Mouse (Mus musculus) ES-E14 (cell line): ENCODE results near the gene Gabrb3. TPM values are rescaled to one million over a fixed set of nuclear protein-coding genes. Genes with fewer than 3 reads are reported as not detected.
"Not testable (repeated sequence)": the region's sequence is repeated elsewhere in the genome, so short reads cannot be mapped to it uniquely, and the experiment has no call there.

Experiments
- DNase-seq: peaks from one replicate; pipeline ENCODE4 v3.0.0-alpha.2; 2013; ENCODE audit warnings: low read depth, low spot score
- H3K27ac ChIP-seq: 2 replicates; pipeline ENCODE4 v1.5.1; 2012; ENCODE audit warnings: low read depth, mild to moderate bottlenecking, low read length, moderate library complexity, mixed read lengths; ENCODE audit not compliant: poor library complexity, insufficient read depth, severe bottlenecking
- H3K36me3 ChIP-seq: 2 replicates; pipeline ENCODE4 v1.6.1; 2012; ENCODE audit warnings: mild to moderate bottlenecking, low read length, moderate library complexity, mixed read lengths; ENCODE audit not compliant: control insufficient read depth, poor library complexity, insufficient read depth, severe bottlenecking
- H3K4me1 ChIP-seq, 2 experiments: fragments of 150-350 bp in 1 of 2; sonication (generic) in 1 of 2; 2 replicates each; pipeline ENCODE4 v1.6.1; 2012; ENCODE audit warnings: low read length in 2 of 2, mild to moderate bottlenecking in 1 of 2, mixed read lengths in 1 of 2; ENCODE audit not compliant: control insufficient read depth in 2 of 2, insufficient read depth in 2 of 2, poor library complexity in 1 of 2
- H3K4me3 ChIP-seq, 2 experiments: fragments of 150-350 bp in 1 of 2; sonication (generic) in 1 of 2; 2 replicates each; pipeline ENCODE4 v1.5.1; 2012; ENCODE audit warnings: low read length in 2 of 2, low read depth in 1 of 2, mild to moderate bottlenecking in 1 of 2, mixed read lengths in 1 of 2; ENCODE audit not compliant: insufficient read depth in 1 of 2, poor library complexity in 1 of 2, severe bottlenecking in 1 of 2
- H3K9ac ChIP-seq: 2 replicates; pipeline ENCODE4 v1.6.1; 2012; ENCODE audit warnings: low read depth, mild to moderate bottlenecking, low read length, mixed read lengths; ENCODE audit not compliant: poor library complexity, insufficient read depth, severe bottlenecking
- H3K9me3 ChIP-seq: fragments of 150-350 bp; sonication (generic); 2 replicates; pipeline ENCODE4 v1.6.1; 2012; ENCODE audit warnings: low read depth, mild to moderate bottlenecking, low read length; ENCODE audit not compliant: control insufficient read depth, insufficient read depth
- CHD2 ChIP-seq: IDR thresholded peaks from 2 replicates; pipeline ENCODE4 v1.6.1; 2014; ENCODE audit warnings: mild to moderate bottlenecking, low read depth, low read length, inconsistent platforms
- HCFC1 ChIP-seq: IDR thresholded peaks from 2 replicates; pipeline ENCODE4 v1.6.1; 2012; ENCODE audit warnings: low read length, inconsistent platforms, borderline replicate concordance; ENCODE audit not compliant: insufficient read depth
- MAFK ChIP-seq: IDR thresholded peaks from 2 replicates; pipeline ENCODE4 v1.6.1; 2014; ENCODE audit warnings: mild to moderate bottlenecking, low read depth, low read length, inconsistent platforms; ENCODE audit not compliant: insufficient read depth
- ZC3H11A ChIP-seq: IDR thresholded peaks from 2 replicates; pipeline ENCODE4 v1.6.1; 2012; ENCODE audit warnings: low read depth, mild to moderate bottlenecking, inconsistent platforms, low read length, borderline replicate concordance
- ZNF384 ChIP-seq: IDR thresholded peaks from 2 replicates; pipeline ENCODE4 v1.6.1; 2012; ENCODE audit warnings: low read depth, low read length, inconsistent platforms
- in situ Hi-C, 2 experiments: fragments of 600-800 bp; cut with MboI; formaldehyde crosslinking; loops; one replicate each; pipeline ENCODE4 v1.15.1; 2025; ENCODE audit warnings: low sequenced_read_pairs in 2 of 2, inconsistent platforms in 1 of 2; ENCODE audit not compliant: unreplicated experiment in 2 of 2
- total RNA-seq: library from RNA; depleted of rRNA; stranded (reverse); fragments of 300-350 nt; gene quantifications from 2 replicates; pipeline ENCODE4 v1.2.3, GENCODE M21; 2012

The Gabrb3 gene
- total RNA-seq, 1 experiment, result 4.9 TPM

GRCm38 (mm10) chr7:57706976-57707740 lies 287.7 kb downstream of the Gabrb3 start:
- Histone ChIP-seq H3K9ac (no peak overlapping the region), H3K4me3 (no peak overlapping the region), H3K36me3 (no peaks in the 10 kb centered on the region), H3K9me3 (no peaks in the 10 kb centered on the region), H3K4me1 (no peaks in the 10 kb centered on the region), H3K27ac (no peak overlapping the region)
- DNase-seq, result no peak
- no peak for TF ChIP-seq CHD2
- in situ Hi-C loops, result no loop called here

DNA sequence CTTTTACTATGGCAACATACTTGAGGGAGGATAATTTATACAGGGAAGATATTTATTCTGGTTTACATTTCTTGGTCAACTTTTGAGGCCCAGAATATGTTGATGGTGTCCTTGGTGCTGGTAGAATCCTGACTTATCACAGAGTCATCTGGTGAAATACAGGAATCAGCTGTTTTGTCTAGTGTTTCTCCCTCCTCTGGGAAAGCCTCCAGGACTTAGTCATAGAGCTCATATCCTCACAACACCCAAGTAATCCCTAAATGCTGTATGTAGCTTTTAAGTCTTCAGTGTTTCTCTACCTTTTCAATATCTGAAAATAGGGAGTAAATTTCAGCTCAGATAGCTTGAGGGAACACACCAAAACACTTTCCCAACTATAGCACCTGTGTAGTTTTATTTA lies 292.2 kb downstream of the Gabrb3 start:
- no peaks in the 10 kb centered on the region for H3K4me1 ChIP-seq
- no peak overlapping the region for H3K27ac ChIP-seq
- no peak overlapping the region for H3K4me3 ChIP-seq
- no peak for DNase-seq
- in situ Hi-C loops, result no loop called here
- TF ChIP-seq HCFC1 (no peak), CHD2 (no peak), MAFK (no peak), ZNF384 (no peak), ZC3H11A (no peak)
- H3K9ac ChIP-seq, result no peak overlapping the region
- no peaks in the 10 kb centered on the region for H3K36me3 ChIP-seq
- no peaks in the 10 kb centered on the region for H3K9me3 ChIP-seq

DNA sequence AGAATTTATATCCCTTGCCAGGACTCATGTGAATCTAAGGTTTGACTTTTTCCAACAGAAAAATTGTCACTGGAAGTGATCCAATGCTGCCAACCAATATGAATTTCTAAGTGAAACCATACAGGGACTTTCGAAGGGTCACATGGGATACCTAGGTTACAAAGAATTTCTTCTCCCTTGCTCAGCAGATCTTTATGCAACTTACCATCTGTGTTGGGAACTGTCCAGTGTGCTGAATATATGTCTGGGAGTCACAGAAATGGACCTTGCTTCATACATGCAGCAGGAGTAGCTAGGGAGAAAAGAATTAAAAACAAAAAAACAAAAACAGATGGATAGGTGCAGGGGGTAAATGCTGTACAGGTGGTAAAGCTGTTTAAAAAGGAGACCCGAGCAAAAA lies 327.3 kb downstream of the Gabrb3 start:
- Histone ChIP-seq H3K9me3 (no peaks in the 10 kb centered on the region), H3K36me3 (no peaks in the 10 kb centered on the region), H3K4me1 (no peaks in the 10 kb centered on the region), H3K4me3 (no peak overlapping the region), H3K9ac (no peak overlapping the region), H3K27ac (no peak overlapping the region)
- in situ Hi-C loops, result no loop called here
- DNase-seq, result peak; percentile 13
- TF ChIP-seq ZNF384, result no peak
- TF ChIP-seq MAFK, result peak; percentile 38; the same call in 1 of the 2 replicates

DNA sequence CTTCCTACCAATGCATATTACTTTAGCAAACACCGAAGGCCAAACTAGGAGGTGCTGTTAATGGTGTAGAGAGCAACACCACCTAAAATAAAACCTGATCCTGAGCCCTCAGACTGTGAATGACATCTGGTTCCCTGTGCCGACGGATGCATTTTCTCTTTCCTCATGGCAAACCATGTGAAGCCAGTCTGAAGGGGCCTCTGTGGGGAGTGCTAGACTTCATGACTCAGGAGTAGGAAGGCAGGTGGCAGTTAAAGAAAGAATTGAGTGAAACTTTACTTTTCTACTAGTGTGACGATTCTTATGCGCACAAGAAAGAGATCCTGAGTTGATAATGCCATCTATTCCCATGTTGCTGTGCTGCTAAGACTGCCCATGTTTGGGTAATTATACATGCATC lies 341.0 kb downstream of the Gabrb3 start:
- in situ Hi-C loops, result no loop called here
- Histone ChIP-seq H3K27ac (no peak overlapping the region), H3K9me3 (no peaks in the 10 kb centered on the region), H3K9ac (no peak overlapping the region), H3K4me3 (no peak overlapping the region), H3K36me3 (no peaks in the 10 kb centered on the region), H3K4me1 (no peaks in the 10 kb centered on the region)
- TF ChIP-seq ZC3H11A (no peak), ZNF384 (no peak), CHD2 (no peak), HCFC1 (no peak), MAFK (no peak)
- DNase-seq, result no peak

GRCm38 (mm10) chr7:57778754-57779153 lies 359.3 kb downstream of the Gabrb3 start:
- H3K36me3 ChIP-seq, result no peaks in the 10 kb centered on the region
- TF ChIP-seq CHD2 (no peak), MAFK (no peak), ZNF384 (no peak), HCFC1 (no peak), ZC3H11A (no peak)
- no peaks in the 10 kb centered on the region for H3K9me3 ChIP-seq
- in situ Hi-C loops, result no loop called here
- H3K27ac ChIP-seq, result no peak overlapping the region
- no peaks in the 10 kb centered on the region for H3K4me1 ChIP-seq
- no peak overlapping the region for H3K4me3 ChIP-seq
- DNase-seq, result no peak
- H3K9ac ChIP-seq, result no peak overlapping the region

DNA sequence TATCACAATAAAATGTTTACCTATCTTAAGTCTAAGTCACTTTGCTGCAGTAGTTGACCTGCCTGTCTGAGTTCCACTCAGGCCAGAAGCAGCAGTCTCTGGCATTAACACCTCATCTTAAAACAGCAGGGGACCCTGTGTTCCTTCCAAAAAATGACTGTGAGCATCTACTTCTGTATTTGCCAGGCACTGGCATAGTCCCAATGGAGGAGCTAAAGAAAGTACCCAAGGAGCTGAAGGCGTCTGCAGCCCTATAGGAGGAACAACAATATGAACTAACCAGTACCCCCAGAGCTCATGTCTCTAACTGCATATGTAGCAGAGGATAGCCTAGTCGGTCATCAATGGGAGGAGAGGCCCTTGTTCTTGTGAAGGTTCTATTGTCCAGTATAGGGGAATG lies 366.6 kb downstream of the Gabrb3 start:
- H3K9me3 ChIP-seq, H3K27ac ChIP-seq, DNase-seq, H3K4me1 ChIP-seq, in situ Hi-C loops, H3K4me3 ChIP-seq, H3K36me3 ChIP-seq, H3K9ac ChIP-seq: not testable (repeated sequence)
